Mouse (Mus musculus) kidney, postnatal 36 days (tissue): ENCODE data around the gene Rab4b.

ENCODE experiments used
- DNase-seq, 2 experiments: peaks; one replicate each; pipeline ENCODE4 v3.0.0; 2021 to 2022; ENCODE audit warnings: mixed read lengths in 2 of 2

The Rab4b gene

DNA sequence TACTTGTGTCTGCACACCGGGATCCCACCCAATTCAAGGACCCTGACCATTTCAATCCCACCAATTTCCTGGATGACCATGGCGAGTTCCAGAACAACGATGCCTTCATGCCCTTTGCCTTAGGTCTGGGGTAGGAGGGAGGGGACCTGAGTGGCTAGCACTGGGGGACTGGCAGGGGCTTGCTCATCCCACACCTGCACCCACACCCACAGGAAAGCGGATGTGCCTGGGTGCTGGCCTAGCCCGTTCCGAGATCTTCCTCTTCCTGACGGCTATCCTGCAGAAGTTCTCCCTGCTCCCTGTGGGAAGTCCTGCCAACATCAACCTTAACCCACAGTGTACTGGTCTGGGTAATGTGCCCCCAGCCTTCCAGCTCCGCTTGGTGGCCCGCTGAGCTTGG lies 20.5 kb downstream of the Rab4b start:
- DNase-seq, result no peak

DNA sequence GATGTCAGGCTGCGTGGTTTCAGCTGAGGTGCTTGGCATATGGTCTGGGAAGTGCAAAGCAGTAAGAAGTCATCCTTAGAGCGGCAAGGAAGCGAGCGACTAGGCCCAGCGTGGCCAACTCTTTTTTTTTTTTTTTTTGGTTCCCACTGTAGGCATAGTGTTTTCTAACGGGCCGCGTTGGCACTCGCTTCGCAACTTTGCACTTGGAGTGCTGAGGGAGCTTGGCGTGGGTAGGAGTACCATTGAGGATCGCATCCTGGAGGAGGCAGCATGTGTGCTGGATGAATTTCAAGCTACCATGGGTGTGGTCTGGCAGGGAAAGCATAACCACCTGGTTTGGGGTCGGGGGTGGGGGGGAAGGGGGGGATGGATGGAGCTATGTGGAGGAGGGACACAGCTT lies 22.7 kb downstream of the Rab4b start:
- no peak for DNase-seq

DNA sequence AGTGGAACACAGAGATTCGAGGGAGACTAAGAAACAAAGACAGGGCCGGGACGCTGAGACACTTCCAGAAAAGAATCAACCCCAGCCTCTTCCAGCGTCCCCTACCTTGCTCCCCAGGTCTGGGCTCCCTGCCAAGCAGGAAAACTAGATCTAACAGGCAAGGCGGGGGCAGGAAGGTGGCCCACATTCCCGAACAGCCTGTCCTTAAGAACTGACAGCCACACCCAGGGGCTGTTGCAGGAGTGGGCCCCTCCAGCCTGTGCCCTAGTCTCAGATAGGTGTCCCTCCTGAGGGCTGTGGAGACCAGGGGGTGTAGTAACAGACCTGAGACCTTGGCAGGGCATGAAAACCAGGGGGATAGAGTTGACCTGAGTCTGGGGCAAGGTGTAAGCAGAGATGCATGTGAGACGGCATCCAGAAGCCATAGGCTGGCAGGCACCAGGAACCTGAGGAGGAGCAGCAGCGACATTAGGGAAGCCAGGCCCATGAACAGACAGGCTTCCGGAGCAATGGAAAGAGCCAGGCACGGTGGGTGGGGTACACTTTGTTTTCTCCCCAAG lies 25.4 kb downstream of the Rab4b start, which contains the start of gene Cyp2t4:
Gene Cyp2t4 (plus strand): TSS at position 510 of the 560 bp plus-strand sequence.
- peak; percentile 80 to 84 for DNase-seq

DNA sequence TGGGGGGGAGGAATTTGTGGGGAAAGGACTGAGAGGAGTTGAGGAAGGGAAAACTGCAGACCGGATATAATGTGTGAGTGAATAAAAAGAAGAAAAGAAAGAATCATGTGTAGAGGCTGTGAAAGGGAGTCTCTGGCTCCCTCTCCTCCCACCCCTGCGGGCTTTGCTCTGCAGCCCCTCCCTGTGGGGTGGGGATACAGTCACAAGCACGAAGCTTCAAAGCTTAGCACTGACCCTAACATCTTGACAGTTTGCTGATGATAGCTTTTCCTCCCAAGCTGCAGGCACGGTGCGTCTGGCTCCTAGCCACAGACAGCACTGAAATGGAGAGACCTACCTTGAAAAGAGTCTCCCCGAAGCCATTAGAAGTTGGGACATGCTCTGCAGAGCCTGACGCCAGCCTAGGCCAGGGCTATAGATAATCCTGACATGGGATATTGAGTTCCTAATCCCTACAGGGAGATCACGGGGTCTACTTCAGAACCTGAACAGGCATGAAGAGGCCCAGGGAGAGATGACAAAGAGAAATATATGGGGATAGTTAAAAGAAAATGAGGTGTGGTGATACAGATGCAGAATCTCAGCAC lies 42.2 kb downstream of the Rab4b start:
- DNase-seq, result no peak

DNA sequence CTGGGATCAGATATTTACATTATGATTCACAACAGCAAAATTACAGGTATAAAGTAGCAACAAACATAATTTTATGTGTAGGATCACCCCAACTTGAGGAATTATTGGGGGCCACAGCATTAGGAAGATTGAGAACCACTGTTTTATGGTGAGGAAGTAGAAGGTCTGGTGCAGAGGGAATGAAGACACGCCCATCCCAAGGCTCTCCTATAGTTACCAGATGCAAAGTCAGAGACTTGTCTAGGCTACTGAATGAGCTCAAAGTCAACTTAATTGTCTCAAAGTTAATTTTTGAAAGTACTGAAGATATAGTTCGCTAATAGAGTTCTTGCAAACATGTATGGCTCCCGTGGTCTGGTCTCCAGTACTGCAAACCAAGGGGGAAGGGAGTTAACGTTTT lies 44.9 kb downstream of the Rab4b start:
- no peak for DNase-seq

DNA sequence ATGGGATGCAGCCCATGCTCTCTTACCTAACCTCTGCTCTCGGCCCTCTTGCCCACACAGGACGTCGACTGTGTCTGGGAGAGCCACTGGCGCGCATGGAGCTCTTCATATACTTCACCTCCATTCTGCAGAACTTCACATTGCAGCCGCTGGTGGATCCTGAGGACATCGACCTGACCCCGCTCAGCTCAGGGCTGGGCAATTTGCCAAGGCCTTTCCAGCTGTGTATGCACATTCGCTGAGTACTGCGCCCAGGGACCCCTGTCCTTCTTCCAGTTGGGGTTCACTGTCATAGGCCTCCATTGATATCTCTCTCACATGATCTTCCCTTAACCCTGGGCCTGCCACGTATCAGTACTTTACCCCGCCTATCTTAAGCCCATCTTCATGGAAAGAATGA lies 45.5 kb downstream of the Rab4b start:
- peak; percentile 71 to 80 for DNase-seq

DNA sequence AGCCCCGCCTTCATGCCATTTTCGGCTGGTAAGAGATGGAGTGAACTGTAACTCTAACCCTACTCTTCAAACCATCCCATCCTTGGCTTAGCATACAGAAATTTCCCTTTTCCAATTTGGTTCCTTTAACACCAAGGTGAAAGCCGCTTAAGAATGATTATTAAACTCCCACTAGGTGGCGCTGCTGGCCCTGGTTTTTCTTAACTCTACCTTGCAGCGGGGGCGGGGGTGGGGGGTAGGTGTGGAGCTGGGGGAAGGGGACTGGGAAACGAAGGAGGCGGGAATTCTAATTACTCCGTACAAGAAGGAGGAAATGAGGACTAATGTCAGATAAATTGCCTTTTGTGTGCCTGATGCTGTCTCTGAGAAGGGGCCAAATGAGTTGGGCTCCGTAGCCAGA lies 46.1 kb downstream of the Rab4b start:
- DNase-seq, result peak; percentile 71 to 88

DNA sequence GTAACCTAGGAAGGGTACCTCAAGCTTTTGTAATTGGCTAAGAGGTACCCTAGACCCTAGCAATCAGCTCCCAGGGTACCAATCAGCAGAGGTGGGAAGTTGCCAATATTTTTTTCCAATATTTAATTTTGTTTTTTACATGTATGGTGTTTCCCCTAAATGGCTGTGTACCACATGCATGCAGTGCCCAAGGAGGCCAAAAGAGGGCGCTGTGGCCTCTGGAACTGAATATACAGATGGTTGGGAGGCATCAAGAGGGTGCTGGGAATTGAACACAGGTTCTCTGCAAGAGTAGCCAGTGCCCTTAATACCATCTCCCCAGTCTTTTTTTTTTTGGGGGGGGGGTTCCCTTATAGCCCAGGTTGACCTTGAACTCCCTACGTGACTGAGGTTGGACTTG lies 47.3 kb downstream of the Rab4b start:
- no peak for DNase-seq

DNA sequence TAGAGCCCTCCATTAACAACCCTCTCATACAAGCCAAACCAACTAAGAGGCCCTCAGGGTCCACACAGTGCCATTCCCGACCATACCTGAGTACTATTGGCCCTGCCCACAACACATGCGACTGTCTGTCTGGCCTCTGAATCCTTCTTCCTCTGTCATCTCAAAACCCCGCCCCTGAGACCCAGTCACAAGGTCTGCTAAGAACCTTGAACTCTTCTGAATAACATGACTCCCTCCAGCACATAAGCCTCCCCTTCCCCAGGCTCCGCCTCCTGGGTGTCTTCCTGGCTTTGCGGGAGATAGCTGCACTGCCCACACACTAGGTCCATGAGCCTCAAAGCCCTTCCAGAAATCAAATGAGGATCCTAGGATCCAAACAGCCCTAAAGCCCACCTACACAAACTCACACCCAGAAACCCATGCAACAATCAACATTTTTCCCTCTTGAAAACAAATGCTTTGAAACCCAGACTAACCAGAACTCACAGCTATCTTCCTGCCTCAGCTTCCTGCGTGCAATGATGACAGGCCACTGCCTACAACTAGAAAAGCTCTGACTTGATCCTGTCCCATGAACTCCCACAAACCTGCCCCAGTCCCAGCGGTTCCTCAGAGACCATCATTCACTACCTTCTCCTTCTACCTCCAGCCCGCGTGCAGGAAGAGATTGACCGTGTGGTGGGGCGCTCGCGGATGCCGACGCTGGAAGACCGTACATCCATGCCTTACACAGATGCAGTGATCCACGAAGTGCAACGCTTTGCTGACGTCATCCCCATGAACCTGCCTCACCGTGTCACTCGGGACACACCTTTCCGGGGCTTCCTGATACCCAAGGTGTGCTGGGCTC lies 48.0 kb downstream of the Rab4b start:
- peak; percentile 65 to 73 for DNase-seq

DNA sequence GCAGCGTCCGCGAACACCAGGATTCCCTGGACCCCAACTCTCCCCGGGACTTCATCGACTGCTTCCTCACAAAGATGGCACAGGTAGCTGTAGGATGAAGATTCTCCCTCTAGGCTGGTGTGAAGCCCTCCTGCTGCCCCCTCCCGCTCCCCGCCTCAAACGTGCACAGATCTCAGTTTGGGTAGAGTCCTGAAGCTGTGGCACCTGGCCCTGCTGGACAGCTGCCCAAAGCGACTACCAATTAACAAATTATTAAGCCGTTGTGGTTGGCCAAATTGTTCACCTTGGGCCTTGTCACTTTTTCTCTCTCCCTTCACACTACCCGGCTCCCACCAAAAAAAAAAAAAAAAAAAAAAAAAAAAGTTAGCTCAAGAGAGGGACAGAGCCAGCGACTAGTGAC lies 48.9 kb downstream of the Rab4b start:
- DNase-seq, result peak; percentile 46 to 75

DNA sequence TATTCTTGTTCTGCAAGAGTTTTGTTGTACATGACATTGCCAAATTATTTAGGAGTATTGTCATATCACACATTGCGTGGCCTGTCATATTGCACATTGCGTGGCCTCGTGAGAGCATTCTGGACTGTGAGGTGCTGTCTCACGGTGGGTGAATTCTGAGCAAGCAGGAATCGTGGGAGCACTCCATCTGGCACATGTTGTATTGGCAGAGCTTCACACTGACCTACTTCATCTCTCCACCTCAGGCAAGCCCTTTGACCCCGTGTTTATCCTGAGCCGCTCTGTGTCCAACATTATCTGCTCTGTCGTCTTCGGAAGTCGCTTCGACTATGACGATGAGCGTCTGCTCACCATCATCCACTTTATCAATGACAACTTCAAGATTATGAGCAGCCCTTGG lies 49.8 kb downstream of the Rab4b start:
- DNase-seq, result peak; percentile 32 to 41

DNA sequence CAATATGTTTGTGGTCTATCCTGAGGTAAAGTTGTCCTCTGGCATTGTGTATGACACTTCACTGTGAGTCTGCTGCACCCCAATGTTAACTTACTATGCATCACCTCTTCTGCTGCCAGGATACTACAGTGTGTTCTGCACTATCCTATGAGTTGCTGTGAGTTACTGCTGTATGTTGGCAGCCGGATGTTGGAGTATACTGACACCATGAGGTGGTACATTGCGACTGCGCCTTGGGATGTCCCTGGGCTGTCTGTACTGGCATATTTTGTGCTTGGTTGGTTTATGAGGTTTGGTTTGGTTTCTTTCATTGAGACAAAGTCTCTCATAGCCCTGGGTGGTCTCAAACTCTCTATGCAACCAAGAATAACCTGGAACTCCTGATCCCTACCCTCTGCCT lies 50.5 kb downstream of the Rab4b start:
- DNase-seq, result peak; percentile 50 to 61

DNA sequence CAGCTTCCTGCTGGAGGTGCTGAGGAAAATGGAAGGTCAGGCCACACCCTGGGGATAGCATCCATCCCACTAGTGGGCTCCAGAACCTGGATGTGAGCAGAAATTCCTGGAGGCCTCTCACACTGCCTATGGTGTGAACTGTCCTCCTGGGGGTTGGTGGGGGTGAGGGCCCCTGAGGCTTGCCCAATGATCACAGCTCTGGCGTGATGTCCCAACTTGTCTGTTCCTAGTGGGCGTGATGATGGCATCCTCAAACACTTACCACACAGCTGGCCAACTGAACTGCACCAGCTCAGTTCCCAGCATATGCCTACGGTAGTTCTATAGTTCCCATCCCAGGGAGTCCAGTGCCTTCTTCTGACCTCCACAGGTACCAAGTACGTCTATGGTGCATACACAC lies 53.7 kb downstream of the Rab4b start:
- no peak for DNase-seq

DNA sequence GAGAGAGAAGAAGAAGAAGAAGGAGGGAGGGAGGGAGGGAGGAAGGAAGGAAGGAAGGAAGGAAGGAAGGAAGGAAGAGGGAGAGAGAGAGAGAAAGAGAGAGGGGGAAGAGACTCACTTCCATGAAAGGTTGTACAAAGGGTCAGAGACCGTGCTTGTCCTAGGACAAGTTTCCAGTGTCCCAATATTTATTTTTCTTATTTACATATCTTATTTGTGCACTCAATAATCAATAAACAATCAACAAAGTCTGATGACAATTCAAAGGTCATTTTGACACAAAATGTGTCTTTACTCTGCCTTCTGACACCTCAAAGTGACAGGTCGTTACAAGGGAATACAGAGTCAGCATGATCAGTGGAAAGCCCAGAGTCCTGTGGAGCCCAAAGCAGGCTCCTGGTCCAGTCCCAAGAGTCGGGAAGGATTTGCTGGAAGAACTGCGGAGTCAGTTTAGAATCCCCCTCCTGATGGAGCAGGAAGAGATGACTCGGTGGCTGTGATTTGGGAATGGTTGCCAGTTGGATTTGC lies 54.3 kb downstream of the Rab4b start:
- DNase-seq, result no peak

DNA sequence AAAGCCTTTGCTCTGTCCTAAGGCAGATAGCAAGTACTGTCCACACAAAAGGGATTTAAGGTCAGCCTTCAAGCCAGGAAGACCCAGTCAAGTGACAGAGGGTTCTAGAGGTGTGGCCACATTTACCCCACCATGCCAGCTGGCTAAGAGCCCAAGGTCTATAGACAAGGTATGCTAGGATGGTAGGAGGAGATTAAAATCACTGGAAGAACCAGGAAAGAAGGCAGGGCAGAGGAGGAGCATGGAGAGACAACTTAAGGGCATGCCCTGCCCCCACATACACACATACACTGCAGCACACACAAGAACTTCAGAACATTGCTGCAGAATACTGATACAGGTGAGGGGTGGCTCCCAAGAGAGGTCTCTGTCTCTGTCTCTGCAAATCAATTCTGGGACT lies 59.0 kb downstream of the Rab4b start, which contains the start of gene Cyp2f2:
Gene Cyp2f2 (plus strand): TSS at position 234 of the 400 bp plus-strand sequence.
- no peak for DNase-seq
